Mouse (Mus musculus): ENCODE measurements around the gene Aff3. TPM values are rescaled to one million over a fixed set of nuclear protein-coding genes. Genes with fewer than 3 reads are reported as not detected.

The Aff3 gene
- total RNA-seq, 1 experiment from 2014 or later, result 22.8 TPM

GRCm38 (mm10) chr1:38512258-38513081, 152.3 kb downstream of the Aff3 start:
- ATAC-seq (replicated peaks; ENCODE audit: insufficient number of reproducible peaks, low FRiP score, low TSS enrichment, poor library complexity, severe bottlenecking), result no peak

- ATAC-seq (replicated peaks; ENCODE audit: insufficient number of reproducible peaks, low FRiP score, low TSS enrichment, poor library complexity, severe bottlenecking), result no peak
Measured at GRCm38 (mm10) chr1:38511076-38511475, 153.7 kb downstream of the Aff3 start.

GRCm38 (mm10) chr1:38509301-38509700, 155.5 kb downstream of the Aff3 start:
- no peak for ATAC-seq (replicated peaks; ENCODE audit: insufficient number of reproducible peaks, low FRiP score, low TSS enrichment, poor library complexity, severe bottlenecking)

DNA sequence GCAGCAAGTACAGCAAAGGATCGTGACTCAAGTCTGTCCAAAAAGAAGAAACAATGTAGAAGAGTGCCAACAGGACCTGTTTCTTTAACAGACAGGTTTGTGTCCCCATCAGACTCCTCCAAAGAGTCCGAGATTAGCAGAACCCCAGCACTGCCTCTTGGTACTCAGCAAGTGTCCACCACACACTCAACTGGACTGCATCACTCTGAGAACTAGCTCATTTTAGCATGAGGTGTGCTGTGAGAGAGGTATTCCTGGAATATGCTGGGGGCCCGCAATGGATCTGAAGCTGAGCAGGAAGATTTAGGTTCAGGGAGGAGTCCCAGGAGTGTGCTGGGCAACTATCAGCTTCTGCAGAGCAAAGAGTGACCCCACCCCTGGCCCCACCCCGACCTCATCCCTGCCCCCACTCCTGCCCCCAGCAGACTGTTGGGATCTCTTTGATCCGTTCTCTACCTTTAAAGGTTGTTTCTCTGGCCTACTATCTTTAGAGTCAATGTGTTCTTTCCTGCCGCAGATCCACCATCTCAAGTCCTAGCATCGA, 157.0 kb downstream of the Aff3 start:
- ATAC-seq (replicated peaks; ENCODE audit: insufficient number of reproducible peaks, low FRiP score, low TSS enrichment, poor library complexity, severe bottlenecking), result no peak

GRCm38 (mm10) chr1:38506396-38506795, 158.4 kb downstream of the Aff3 start:
- no peak for ATAC-seq (replicated peaks; ENCODE audit: insufficient number of reproducible peaks, low FRiP score, low TSS enrichment, poor library complexity, severe bottlenecking)

- no peak for ATAC-seq (replicated peaks; ENCODE audit: insufficient number of reproducible peaks, low FRiP score, low TSS enrichment, poor library complexity, severe bottlenecking)
Measured at GRCm38 (mm10) chr1:38503431-38504089, 161.2 kb downstream of the Aff3 start.

DNA sequence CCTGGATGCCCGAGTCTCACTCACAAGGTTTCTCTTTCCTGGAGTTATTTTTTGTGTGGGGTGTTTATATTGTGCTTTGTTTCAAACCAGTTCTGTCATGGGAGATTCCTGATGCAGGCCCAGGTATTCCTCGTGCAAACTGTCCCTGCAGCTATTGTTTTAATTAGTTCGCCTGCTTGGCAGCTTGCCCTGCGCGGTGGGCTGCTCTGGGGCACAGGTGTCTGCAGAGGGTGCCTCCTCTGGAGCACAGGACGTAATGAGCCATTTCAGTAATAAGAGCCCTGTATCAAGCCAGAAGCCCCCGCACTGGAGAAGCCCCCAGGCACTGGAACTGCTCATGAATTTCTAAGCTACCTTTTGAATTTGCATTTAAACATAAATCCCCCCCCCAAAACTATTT, 162.0 kb downstream of the Aff3 start:
- no peak for ATAC-seq (replicated peaks; ENCODE audit: insufficient number of reproducible peaks, low FRiP score, low TSS enrichment, poor library complexity, severe bottlenecking)

GRCm38 (mm10) chr1:38501231-38501630, 163.5 kb downstream of the Aff3 start:
- ATAC-seq (replicated peaks; ENCODE audit: insufficient number of reproducible peaks, low FRiP score, low TSS enrichment, poor library complexity, severe bottlenecking), result no peak

- ATAC-seq (replicated peaks; ENCODE audit: insufficient number of reproducible peaks, low FRiP score, low TSS enrichment, poor library complexity, severe bottlenecking), result no peak
Measured at GRCm38 (mm10) chr1:38499500-38499899, 165.3 kb downstream of the Aff3 start.

GRCm38 (mm10) chr1:38497576-38497975, 167.2 kb downstream of the Aff3 start:
- ATAC-seq (replicated peaks; ENCODE audit: insufficient number of reproducible peaks, low FRiP score, low TSS enrichment, poor library complexity, severe bottlenecking), result no peak

- no peak for ATAC-seq (replicated peaks; ENCODE audit: insufficient number of reproducible peaks, low FRiP score, low TSS enrichment, poor library complexity, severe bottlenecking)
Measured at GRCm38 (mm10) chr1:38496886-38497528, 167.7 kb downstream of the Aff3 start.

DNA sequence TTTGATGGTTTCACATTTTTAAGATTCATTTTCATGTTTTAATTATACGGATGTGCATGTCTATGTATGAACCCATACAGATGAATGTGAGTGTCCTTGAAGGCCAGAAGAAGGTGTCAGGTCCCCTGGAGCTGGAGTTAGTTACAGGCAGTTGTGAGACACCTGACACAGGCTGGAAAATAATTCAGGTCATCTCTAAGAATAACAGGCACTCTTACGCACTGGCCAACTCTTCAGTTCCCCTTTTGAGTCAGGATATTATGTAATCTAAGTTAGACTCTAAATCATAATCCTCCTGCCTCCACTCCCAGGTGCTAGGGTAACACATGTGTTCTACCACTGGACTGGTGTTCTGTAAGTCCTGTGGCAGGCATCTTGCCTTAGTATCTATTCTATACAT, 169.5 kb downstream of the Aff3 start:
- ATAC-seq (replicated peaks; ENCODE audit: insufficient number of reproducible peaks, low FRiP score, low TSS enrichment, poor library complexity, severe bottlenecking), result no peak

DNA sequence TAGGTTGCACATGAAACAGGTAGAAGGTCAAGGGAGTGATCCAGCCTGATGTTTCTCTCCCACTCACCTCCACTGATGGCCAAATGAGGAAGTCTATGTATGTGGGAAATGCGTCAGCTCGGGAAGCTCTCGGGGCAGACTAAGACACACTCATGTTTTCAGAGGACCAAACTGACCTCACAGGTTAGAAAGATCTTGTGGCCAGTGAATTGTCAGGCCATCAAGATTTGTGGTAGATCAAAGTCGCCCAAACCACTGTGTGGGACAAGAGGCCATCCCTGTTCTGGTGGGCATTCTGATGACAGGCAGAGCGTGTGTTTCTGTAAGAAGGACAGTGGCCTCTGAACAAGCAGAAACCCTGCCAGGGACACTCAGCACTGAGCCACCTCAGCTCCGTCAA, 175.0 kb downstream of the Aff3 start:
- ATAC-seq (replicated peaks; ENCODE audit: insufficient number of reproducible peaks, low FRiP score, low TSS enrichment, poor library complexity, severe bottlenecking), result no peak

DNA sequence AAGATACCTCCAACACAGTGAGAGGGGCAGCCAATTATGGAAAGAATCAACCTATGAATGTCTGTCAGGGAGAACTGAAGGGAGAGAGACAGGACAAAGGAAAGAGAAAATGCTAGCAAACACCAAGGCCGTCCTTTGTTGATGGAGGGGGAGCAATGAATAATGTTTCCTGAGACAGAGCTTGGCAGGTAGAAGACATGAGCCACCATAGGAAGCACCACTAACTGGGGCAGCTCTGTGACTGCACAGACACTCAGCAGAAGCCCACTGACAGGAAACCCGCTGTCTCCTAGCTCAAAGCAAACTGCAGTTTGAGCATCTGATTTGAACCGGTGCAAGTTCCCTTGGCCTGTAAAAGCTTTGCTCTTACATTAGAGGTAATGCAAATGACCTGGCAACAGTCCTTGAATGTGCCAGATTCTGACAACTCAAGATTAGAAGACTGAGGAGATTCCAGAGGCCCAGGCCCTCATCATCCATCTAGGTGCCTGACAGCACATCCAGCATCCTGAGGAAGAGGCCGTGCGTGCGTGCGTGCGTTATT, 176.0 kb downstream of the Aff3 start:
- ATAC-seq (replicated peaks; ENCODE audit: insufficient number of reproducible peaks, low FRiP score, low TSS enrichment, poor library complexity, severe bottlenecking), result no peak

DNA sequence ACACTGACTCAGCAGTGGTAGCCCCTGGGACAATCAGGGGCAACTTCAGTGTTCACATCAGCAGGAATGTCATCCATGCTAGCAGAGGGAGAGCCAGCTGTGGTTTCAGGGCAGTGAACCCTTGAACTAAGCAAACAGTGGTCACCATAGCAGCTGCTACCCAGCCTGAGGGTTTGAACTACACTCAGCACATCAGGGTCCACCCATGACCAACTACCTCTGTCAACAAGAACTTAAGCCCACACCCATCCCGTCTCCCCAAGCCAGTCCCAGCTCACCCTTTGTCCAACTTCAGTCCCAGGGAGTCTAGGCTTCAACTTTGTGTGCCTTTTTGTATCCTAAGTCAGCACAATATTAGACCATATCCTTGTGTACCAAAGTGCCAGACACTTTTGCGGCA, 176.9 kb downstream of the Aff3 start:
- no peak for ATAC-seq (replicated peaks; ENCODE audit: insufficient number of reproducible peaks, low FRiP score, low TSS enrichment, poor library complexity, severe bottlenecking)

- no peak for ATAC-seq (replicated peaks; ENCODE audit: insufficient number of reproducible peaks, low FRiP score, low TSS enrichment, poor library complexity, severe bottlenecking)
Measured at GRCm38 (mm10) chr1:38483191-38483590, 181.6 kb downstream of the Aff3 start.

- no peak for ATAC-seq (replicated peaks; ENCODE audit: insufficient number of reproducible peaks, low FRiP score, low TSS enrichment, poor library complexity, severe bottlenecking)
Measured at GRCm38 (mm10) chr1:38478246-38478743, 186.5 kb downstream of the Aff3 start.

GRCm38 (mm10) chr1:38470817-38471216, 193.9 kb downstream of the Aff3 start:
- ATAC-seq (replicated peaks; ENCODE audit: insufficient number of reproducible peaks, low FRiP score, low TSS enrichment, poor library complexity, severe bottlenecking), result no peak

DNA sequence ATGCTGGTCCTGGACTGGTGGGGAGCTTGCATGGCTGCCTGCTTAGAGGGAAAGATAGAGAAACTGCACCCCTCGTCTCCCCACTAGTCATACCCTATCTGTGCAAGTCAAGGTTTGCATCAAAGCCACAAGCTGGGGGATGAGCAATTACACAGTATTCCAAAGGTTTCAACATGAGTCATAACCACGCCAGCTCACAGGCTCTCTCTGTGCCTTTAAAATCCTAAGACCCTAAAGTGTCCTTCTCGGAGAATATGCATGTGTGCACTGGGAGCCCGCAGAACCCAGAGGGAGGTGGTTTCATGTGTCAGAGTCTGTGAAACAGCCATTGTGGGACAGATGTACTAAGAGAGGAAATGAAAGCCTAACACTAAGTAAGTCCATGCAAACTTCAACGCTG, 194.6 kb downstream of the Aff3 start:
- no peak for ATAC-seq (replicated peaks; ENCODE audit: insufficient number of reproducible peaks, low FRiP score, low TSS enrichment, poor library complexity, severe bottlenecking)
